In genomic region chr14:120297137-120297749, GRCm38 (mm10) we compare ENCODE assay signal across 8 mouse cellular contexts. TPM values are rescaled to one million over a fixed set of nuclear protein-coding genes. Genes with fewer than 3 reads are reported as not detected.
DNase-seq lines count a peak whose midpoint lies in the region; ATAC-seq and TF ChIP-seq lines count a peak whose summit lies in the region.

No protein-coding gene starts in this region.

- H3K4me2 ChIP-seq in lung, embryonic 16.5 days (ENCODE audit: low read depth, low read length): peak overlapping the region; percentile 39

- H3K4me1 ChIP-seq in cortical plate, adult 2 months (ENCODE audit: control insufficient read depth, insufficient read depth, low read length): peaks cover 26% of the 10 kb centered on the region
- peaks cover 74% of the 10 kb centered on the region for H3K4me1 ChIP-seq in lung, embryonic 16.5 days (replicated peaks; ENCODE audit: control insufficient read depth, insufficient read depth, low read length)

- H3K27me3 ChIP-seq in lung, embryonic 16.5 days (ENCODE audit: control insufficient read depth, insufficient read depth, low read depth, low read length): no peaks in the 10 kb centered on the region

- no peak for TF ChIP-seq POLR2A in cortical plate, adult 2 months (IDR thresholded peaks at IDR 0.05; ENCODE audit: extremely low read depth, insufficient read depth, low read length)

- 0 out of 2 replicates have a peak, but pooled peaks cover 4% of the 10 kb centered on the region for H3K36me3 ChIP-seq in lung, embryonic 16.5 days (ENCODE audit: control insufficient read depth, insufficient read depth, low read length)

- no peaks in the 10 kb centered on the region for H3K9me3 ChIP-seq in lung, embryonic 16.5 days (ENCODE audit: control insufficient read depth, low read length)

- H3K27ac ChIP-seq in layer of hippocampus, adult 2 months: peak overlapping the region; percentile 86
- peak overlapping the region; percentile 79 for H3K27ac ChIP-seq in cortical plate, adult 2 months (ENCODE audit: insufficient read depth, low read length)
- peak overlapping the region; percentile 85 for H3K27ac ChIP-seq in lung, embryonic 16.5 days (ENCODE audit: low read length)

- peak overlapping the region; percentile 21; the same call in 1 of the 2 replicates for H3K4me3 ChIP-seq in layer of hippocampus, adult 2 months
- no peak overlapping the region for H3K4me3 ChIP-seq in cortical plate, adult 2 months (ENCODE audit: insufficient read depth, low read length)
- peak overlapping the region; percentile 6; the same call in 1 of the 2 replicates for H3K4me3 ChIP-seq in lung, embryonic 16.5 days (ENCODE audit: low read length)

- H3K9ac ChIP-seq in lung, embryonic 16.5 days (ENCODE audit: low read length): peak overlapping the region; percentile 56

- TF ChIP-seq CTCF in layer of hippocampus, adult 2 months (conservative IDR thresholded peaks at IDR 0.05): no peak
- TF ChIP-seq CTCF in cortical plate, adult 2 months (IDR thresholded peaks at IDR 0.05; ENCODE audit: extremely low read depth, insufficient read depth, low read length): no peak

- DNase-seq in layer of hippocampus, adult 2 months (ENCODE audit: low spot score in 2 of 2): no peak
- no peak for DNase-seq in layer of hippocampus, adult 8-10 months (ENCODE audit: low spot score in 2 of 2)
- DNase-seq in heart, postnatal 10 days: peak; percentile 58 to 59
- no peak for DNase-seq in thymus, postnatal 4 days
- no peak for DNase-seq in cerebellum, adult 9-11 months
- no peak for DNase-seq in frontal cortex, postnatal 14 days (ENCODE audit: low spot score in 2 of 2)

- ATAC-seq in lung, embryonic 16.5 days (ENCODE audit: low read depth): peak; percentile 15; the same call in 1 of the 2 replicates

- intact Hi-C loops in heart, postnatal 10 days (cut with DNase I): loop anchor here (2.0 to 5.0 kb wide), 2 partner anchors 20 to 40 kb away; no protein-coding TSS in a partner anchor

- WGBS in lung, embryonic 16.5 days: 11% methylated on average over 16 of the region's 16 CpGs

RNA-seq across cellular contexts. Expression of gene Mbnl2, which starts 21.8 kb away (rescaled TPM):
- total RNA-seq in layer of hippocampus, adult 2 months (2021): 100 to 1,000 TPM; 244 to 250 TPM
- 100 to 1,000 TPM; 203 to 270 (median 247) TPM for total RNA-seq in layer of hippocampus, adult 8-10 months (2022)
- polyA plus RNA-seq in cortical plate, adult 2 months (2012; rRNA removed): 144 and 148 TPM in 2 replicates
- total RNA-seq in heart, postnatal 10 days (2021): 100 to 1,000 TPM; 223 to 270 TPM
- polyA plus RNA-seq in lung, embryonic 16.5 days (2015; fragmentation: Nextera tagmentation; extraction: Ambion mirVana): 162 and 164 TPM in 2 replicates

Comparison
In these comparisons a context has a peak if more than half of its experiments do, and no peak if none do; other contexts are left out.
1. DNase-seq: peak in heart, postnatal 10 days (2 of 2); none in layer of hippocampus, adult 2 months (0 of 2), layer of hippocampus, adult 8-10 months (0 of 2), thymus, postnatal 4 days (single experiment), cerebellum, adult 9-11 months (single experiment) and frontal cortex, postnatal 14 days (0 of 2).
2. Peak in every context shown above with its lines, with median percentiles within 50 percentile points of each other: H3K27ac ChIP-seq.